Mouse (Mus musculus) spleen, postnatal 4 days (tissue): ENCODE measurements around the gene Dnajb4.

Experiments
- DNase-seq, 2 experiments: peaks; one replicate each; pipeline ENCODE4 v3.0.0; 2022; ENCODE audit warnings: low spot score in 2 of 2

The Dnajb4 gene

GRCm38 (mm10) chr3:152172322-152172935 is 37.7 kb downstream of the Dnajb4 start:
- DNase-seq, result no peak

DNA sequence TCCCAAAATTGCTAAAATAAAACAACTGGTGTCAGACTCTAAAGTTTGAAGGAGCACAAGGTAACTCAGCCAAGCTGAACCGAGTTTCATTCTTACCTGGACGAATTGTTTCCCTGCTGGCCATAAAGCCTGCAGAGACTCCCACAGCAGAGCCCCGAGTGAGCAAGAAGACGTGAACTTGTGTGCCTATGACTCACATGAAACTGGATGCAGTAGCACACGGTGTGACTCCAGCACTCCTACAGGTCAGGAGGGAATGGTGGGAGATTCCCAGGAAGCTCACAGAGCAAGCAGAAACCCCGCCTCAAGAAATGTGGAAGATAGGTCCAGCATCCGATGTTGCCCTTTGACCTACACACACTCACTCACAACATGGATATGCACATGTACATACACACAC is 38.2 kb downstream of the Dnajb4 start:
- DNase-seq, result no peak

DNA sequence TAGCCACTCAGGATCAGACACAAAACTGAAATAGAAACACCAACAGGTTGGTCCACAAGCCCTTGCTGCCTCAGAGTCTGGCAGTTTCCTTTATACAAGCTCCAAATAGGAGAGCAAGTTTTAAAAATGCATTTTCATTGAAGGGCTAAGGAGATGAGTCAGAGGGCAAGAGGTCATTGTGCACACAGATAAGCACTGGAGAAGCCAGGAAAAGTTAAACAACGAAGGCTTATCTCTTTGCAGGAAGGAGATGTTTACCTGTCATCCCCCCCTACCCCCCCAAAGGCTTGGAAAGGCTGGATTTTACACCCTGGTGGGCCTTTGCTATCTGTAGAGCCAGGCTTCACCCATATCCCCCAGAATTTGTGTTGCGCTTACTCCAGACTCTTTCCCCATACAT is 38.9 kb downstream of the Dnajb4 start:
- DNase-seq, result no peak

DNA sequence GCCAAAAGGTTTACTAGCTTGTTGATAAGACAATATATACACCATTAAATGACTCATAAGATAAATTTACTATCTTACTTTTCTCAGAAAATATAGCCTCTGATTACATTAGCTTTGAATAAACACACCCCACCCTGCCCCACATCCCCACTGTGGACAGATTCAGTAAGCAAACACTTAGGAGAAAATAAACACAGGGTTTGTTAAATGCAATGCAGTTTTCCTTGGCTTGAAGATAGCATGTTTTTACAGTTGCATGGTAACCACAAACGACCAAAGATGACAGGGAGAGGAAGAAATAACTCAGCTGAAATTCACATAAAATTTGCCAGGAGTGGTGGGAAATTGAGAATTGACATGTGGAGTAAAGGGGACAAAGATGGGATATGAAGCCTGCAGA is 39.7 kb downstream of the Dnajb4 start:
- DNase-seq, result no peak

DNA sequence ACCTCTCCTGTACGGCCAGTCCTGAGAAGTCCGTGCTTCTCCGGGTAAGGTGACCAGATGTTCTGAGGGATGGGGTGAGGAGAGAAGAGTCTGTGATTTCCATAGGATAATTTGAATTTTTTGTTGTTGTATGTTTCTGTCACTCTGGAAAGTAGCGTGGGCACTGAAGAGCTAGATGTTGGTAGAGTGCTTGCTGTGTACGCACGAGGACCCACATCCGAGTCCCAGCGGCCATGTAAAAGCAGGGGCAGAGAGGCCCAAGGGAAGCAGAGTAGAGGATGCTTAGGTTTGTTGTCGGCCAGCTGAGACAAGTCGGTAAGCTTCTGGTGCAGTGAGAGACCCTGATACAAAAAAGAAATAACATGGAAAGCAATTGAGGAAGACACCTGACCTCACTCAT is 42.1 kb downstream of the Dnajb4 start:
- no peak for DNase-seq

DNA sequence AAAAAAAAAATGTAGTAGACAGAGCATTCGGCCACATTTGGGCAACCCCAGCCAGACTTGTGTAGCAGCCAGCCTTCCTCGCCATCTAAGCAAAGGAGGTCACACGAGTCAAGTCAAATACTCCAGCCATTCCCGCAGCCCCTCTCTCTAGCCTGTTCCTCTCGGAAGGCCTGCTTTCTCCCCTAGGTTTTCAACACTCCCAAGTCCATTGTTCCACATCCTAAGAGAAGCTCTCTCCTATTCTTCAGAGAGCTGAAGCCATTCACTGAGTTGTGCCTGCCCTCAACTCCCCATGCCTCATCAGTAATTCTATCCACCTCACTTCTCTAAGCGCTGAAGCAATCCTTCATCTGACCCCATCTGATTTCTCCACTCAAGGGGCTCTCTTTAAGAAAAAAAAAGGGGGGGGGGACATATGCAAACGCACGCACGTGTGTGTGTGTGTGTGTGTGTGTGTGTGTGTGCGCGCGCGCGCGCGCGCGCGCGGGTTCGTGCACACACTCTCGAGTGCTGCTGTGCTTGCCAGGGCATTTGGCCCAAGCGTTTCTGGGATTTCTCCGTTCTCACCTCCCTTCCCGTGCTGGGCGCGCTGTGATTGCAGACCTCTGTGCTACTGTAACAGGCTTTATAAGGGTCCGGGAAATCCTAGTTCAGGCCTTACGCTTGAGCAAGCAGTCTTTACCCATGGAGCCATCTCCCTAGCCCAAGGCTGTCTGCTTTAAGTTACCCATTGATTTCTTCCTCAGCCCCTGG is 43.2 kb downstream of the Dnajb4 start:
- no peak for DNase-seq

DNA sequence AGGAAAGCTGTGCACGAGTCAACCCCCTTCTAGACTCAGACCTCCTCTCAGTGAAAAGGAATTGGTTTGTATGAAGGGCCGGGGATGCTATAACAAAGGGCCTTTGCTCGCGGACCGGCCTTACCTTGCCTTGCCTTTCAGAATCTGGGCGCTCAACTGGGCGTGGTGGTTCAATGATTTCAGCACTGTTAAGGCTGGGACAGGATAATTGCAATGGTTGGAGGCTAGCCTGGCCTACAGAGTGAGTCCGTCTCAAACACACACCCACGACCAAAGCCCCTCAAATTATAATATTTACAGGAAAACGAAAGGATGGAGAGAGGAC is 44.0 kb downstream of the Dnajb4 start, which contains the start of gene Gipc2:
Gene Gipc2 (minus strand): TSS at position 132 of the 325 bp plus-strand sequence.
- DNase-seq, result no peak

GRCm38 (mm10) chr3:152165351-152166098 is 44.6 kb downstream of the Dnajb4 start:
- DNase-seq, result no peak

GRCm38 (mm10) chr3:152165014-152165350 is 45.1 kb downstream of the Dnajb4 start:
- DNase-seq, result no peak

- DNase-seq, result no peak
Observed at GRCm38 (mm10) chr3:152163320-152163719, 46.8 kb downstream of the Dnajb4 start.

DNA sequence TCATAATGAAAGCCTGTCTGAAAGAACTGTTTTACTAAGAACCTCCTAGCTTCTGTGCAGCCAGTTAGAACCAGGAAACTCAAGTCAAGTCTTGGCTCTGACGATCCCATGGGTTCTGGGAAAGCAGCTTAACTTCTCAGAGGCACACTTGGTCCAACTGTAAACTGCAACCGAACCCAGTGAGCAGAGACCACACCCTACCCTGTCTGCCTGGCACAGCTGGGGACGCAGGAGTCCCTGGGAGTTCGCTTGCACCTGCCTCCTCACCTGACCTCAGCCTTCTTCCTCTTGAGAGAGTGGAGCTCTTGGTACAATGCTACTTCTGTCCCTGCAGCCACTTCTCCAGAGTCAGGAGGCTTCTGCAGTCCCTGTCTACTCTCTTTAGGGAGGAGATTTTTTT is 49.5 kb downstream of the Dnajb4 start:
- no peak for DNase-seq

DNA sequence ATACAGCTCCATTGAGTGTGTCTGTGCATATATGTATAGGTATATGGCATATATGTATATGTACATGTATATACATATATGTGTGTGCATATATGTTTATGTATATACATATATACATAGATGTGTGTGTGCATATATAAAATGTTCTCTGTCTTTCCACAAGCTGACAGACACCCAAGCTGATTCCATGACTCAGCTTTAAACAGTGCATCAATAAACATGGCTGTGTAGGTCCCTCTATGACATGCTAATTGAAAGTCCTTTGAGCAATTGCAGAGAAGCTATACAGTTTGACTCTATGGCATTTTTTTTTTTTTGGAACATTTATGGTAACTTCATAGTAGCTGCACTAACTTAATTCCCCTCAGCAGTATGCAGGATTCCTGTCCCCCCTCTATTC is 50.8 kb downstream of the Dnajb4 start:
- no peak for DNase-seq

GRCm38 (mm10) chr3:152158344-152159291 is 51.5 kb downstream of the Dnajb4 start:
- DNase-seq, result no peak

DNA sequence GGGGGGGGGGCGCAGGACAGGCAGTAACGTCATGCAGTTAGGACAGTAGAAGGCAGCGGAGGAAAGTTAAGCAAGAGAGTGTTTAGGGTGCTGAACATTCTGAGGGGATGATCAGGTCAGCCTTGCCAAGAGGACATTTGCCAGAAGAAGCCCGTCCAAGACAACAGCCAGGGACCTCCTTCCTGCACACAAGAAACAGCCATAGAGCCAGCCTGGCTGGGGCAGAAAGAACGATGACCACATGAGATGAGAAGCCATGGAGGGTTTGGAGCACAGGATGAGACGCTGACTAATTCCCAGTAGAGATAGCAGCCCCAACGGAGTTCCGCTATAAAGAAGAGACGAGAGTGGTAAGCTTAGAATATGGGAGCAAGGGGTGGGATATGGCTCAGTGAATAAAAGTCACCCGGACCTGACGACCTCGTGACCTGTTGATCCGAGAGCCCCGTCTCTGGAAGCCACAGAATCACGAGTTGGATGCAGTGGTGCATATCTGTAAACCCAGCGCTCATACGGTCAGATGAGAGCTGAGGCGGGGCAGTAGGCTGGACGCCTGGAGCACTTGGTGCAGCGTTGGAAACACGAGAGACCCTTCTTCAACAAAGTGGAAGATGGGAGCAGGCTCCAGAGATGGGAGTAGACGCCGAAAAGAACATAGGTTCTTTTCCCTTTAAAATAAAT is 53.1 kb downstream of the Dnajb4 start:
- DNase-seq, result no peak

DNA sequence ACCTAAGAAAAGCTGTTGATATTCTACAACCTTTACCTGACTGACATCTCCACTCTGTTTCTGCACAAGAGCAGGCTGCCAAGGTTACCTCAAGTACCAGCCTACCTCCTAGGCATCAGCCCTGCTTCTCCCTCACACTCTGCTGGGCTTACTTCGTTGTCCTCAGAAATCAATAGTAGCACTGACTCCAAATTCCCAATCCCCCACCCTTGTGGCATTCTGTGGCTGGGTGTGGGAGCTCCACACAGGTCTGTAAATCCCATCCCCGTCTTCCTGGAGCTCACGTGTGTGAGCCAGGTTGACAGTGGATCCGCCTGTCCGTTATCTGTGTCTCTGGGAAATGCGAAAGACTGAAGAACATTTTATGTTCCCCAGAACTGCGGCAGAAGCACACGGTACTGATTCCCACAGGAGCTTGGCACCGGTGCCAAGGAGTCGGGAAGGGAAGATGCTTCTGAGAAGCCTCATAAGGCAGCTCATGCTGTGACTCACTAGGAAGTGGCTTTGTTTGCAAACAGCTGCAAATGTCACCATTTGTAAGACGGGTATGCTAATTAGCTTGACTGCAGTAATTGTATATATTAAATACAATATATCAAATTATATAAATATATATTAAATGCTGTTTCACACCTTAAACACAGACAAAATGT is 54.7 kb downstream of the Dnajb4 start:
- no peak for DNase-seq

GRCm38 (mm10) chr3:152154095-152154494 is 56.0 kb downstream of the Dnajb4 start:
- DNase-seq, result no peak

- DNase-seq, result no peak
Observed at GRCm38 (mm10) chr3:152153152-152153551, 57.0 kb downstream of the Dnajb4 start.

DNA sequence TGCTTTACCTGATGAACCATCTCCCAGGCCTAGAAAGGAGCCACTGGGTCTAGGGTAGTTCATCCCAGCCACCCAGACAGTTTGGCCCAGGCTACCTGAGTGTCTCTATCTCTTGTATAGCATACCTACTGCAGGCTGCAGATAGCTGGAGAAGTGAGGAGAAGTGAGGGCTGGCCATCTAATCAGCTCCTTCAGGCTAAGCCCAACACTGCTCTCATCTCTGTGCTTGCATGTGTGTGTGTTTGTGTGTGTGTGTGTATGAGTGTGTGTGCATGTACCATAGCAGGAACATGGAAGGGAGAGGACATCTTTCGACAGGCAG is 57.7 kb downstream of the Dnajb4 start:
- peak; percentile 69 to 76 for DNase-seq

GRCm38 (mm10) chr3:152151725-152152482 is 58.2 kb downstream of the Dnajb4 start:
- DNase-seq, result peak; percentile 27 to 65

DNA sequence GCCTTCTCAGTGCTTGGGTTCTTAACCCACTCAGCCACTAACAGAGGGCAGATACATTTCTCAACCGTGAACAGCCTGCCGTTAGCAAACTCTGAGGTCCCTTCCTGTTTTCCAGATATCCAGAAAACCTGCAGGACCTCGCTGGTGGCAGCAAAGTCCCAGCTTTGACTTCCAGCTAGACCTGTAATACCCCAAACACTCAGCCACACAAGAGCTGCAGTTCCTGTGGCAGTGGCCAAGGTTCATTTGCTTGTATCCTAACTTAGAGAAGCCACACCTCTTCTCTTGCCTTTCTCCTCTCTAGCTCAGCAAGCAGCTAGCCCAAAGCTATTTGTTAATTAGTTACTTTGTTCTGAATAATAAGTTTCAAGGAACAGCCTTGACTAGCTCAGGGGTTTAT is 60.2 kb downstream of the Dnajb4 start:
- DNase-seq, result no peak
